Mouse (Mus musculus) midbrain, embryonic 16.5 days (tissue): ENCODE measurements around the gene Ephb2. TPM values are rescaled to one million over a fixed set of nuclear protein-coding genes. Genes with fewer than 3 reads are reported as not detected.

Source experiments
- ATAC-seq: fragments of 200-750 bp; cut with Nextera tagmentation; 2 replicates; pipeline ENCODE4 v1.8.0; 2017; ENCODE audit warnings: moderate TSS enrichment
- H3K27ac ChIP-seq: fragments of 300-500 bp; sonication (generic); 2 replicates; pipeline ENCODE4 v1.5.1; 2014; ENCODE audit warnings: mild to moderate bottlenecking, low read length, mixed read lengths
- H3K27me3 ChIP-seq: fragments of 300-500 bp; sonication (generic); 2 replicates; pipeline ENCODE4 v1.6.1; 2014; ENCODE audit warnings: low read depth, low read length, mixed read lengths; ENCODE audit not compliant: control insufficient read depth, insufficient read depth
- H3K36me3 ChIP-seq: fragments of 300-500 bp; sonication (generic); 2 replicates; pipeline ENCODE4 v1.6.1; 2014; ENCODE audit warnings: mild to moderate bottlenecking, low read length, moderate library complexity, mixed read lengths; ENCODE audit not compliant: control insufficient read depth, insufficient read depth
- H3K4me1 ChIP-seq: fragments of 300-500 bp; sonication (generic); 2 replicates; pipeline ENCODE4 v1.6.1; 2014; ENCODE audit warnings: mild to moderate bottlenecking, low read length, mixed read lengths; ENCODE audit not compliant: control insufficient read depth, insufficient read depth
- H3K4me2 ChIP-seq: fragments of 300-500 bp; sonication (generic); 2 replicates; pipeline ENCODE4 v1.6.1; 2014; ENCODE audit warnings: mild to moderate bottlenecking, low read length, mixed read lengths
- H3K4me3 ChIP-seq: fragments of 300-500 bp; sonication (generic); 2 replicates; pipeline ENCODE4 v1.5.1; 2014; ENCODE audit warnings: low read depth, mild to moderate bottlenecking, low read length, moderate library complexity, mixed read lengths
- H3K9ac ChIP-seq: fragments of 300-500 bp; sonication (generic); 2 replicates; pipeline ENCODE4 v1.6.1; 2014; ENCODE audit warnings: low read depth, low read length, mixed read lengths
- H3K9me3 ChIP-seq: fragments of 300-500 bp; sonication (generic); replicated peaks from 2 replicates; pipeline ENCODE4 v1.6.1; 2014; ENCODE audit warnings: mild to moderate bottlenecking, low read length, mixed read lengths; ENCODE audit not compliant: control insufficient read depth, poor library complexity, severe bottlenecking
- WGBS: fragments of 180-500 bp; shearing (Covaris S2); extraction: QIAGEN DNeasy Blood & Tissue Kit; methylation state at CpG from one replicate; pipeline ENCODE4 v1.1.7; 2014; 5-methylcytosine and 5-hydroxymethylcytosine counted together
- polyA plus RNA-seq: library from polyadenylated mRNA; unstranded; fragments of >200 nt; fragmentation: Nextera tagmentation; extraction: Ambion mirVana; gene quantifications from 2 replicates; pipeline ENCODE4 v1.2.1, GENCODE M21; 2015

Ephb2 gene
- polyA plus RNA-seq, 1 experiment from 2014 or later = 13.1 TPM

DNA sequence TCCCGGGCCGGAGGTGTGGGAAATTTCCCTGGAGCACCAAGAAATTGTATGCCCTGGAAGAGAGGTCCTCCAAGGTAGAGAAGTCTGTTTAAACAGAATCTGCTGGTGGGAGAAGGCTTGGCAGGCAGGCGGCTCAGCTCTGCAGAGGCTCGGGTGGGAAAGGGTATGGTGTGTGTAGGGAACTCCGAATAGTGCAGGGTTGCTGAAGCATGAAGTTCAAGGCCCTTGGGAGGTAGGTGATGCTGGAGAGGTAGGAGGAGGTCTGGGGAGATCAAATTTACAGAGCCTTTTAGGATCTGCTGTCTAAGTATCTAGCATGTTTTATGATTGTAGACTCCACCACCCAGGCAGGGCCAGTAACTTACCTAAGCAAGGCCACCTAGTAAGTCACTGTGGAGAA is 130.7 kb downstream of the Ephb2 start:
- no peak for ATAC-seq
- H3K4me1 ChIP-seq = peaks cover 10% of the 10 kb centered on the region

DNA sequence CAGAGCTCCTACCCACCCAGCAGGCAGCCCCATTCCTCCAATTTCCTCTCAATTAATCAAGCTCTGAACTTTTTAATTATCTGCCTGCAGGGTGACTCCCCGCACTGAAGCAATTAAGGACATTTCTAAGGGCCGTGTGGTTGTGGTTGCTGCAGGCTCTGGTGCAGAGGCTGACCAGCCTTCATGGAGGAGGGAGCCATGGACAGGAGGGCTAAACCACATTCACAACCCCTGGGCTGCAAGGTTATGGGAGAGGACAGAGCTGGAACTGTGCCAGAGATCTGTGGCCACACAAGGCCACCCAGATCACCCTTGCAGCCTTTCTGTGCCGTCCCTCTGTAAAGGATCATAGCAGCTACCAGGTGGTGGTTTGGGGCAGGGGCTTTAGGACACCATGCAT is 131.2 kb downstream of the Ephb2 start:
- no peak for ATAC-seq
- no peaks in the 10 kb centered on the region for H3K36me3 ChIP-seq
- no peak overlapping the region for H3K4me2 ChIP-seq
- WGBS = 45% methylated on average over 3 of the region's 3 CpGs
- H3K27ac ChIP-seq = no peak overlapping the region
- H3K9ac ChIP-seq = no peak overlapping the region
- peaks cover 11% of the 10 kb centered on the region for H3K4me1 ChIP-seq
- H3K27me3 ChIP-seq = no peaks in the 10 kb centered on the region
- no peaks in the 10 kb centered on the region for H3K9me3 ChIP-seq
- no peak overlapping the region for H3K4me3 ChIP-seq

More for the DNA sequence above, 130.7 kb downstream of the Ephb2 start:
- Histone ChIP-seq H3K4me2 (no peak overlapping the region), H3K36me3 (no peaks in the 10 kb centered on the region), H3K27ac (no peak overlapping the region), H3K9me3 (no peaks in the 10 kb centered on the region), H3K4me3 (no peak overlapping the region), H3K27me3 (no peaks in the 10 kb centered on the region), H3K9ac (no peak overlapping the region)
- 68% methylated on average over 5 of the region's 5 CpGs for WGBS

DNA sequence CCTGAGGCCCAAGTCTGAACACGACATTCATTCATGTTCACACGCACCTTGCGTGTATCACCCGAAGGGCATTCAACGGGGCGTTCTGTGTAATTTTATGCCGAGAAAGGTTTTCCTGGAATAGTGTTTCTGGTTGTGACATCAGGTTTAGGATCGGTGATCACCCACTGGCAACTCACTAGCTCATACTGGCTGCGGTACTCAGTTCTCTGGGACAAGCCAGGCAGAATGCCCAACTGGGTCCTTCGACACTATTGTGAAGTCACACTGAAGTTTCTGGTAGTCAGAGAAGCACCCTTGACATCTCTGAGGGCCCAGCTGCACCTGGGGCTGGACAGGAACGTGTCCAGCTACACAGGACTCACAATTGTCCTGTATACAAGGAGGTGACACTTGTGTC is 132.4 kb downstream of the Ephb2 start:
- H3K36me3 ChIP-seq = no peaks in the 10 kb centered on the region
- H3K9me3 ChIP-seq = no peaks in the 10 kb centered on the region
- H3K27ac ChIP-seq = no peak overlapping the region
- H3K27me3 ChIP-seq = no peaks in the 10 kb centered on the region
- no peak overlapping the region for H3K4me2 ChIP-seq
- no peak overlapping the region for H3K4me3 ChIP-seq
- 92% methylated on average over 11 of the region's 11 CpGs for WGBS
- no peak overlapping the region for H3K9ac ChIP-seq
- peaks cover 10% of the 10 kb centered on the region for H3K4me1 ChIP-seq
- ATAC-seq = no peak

DNA sequence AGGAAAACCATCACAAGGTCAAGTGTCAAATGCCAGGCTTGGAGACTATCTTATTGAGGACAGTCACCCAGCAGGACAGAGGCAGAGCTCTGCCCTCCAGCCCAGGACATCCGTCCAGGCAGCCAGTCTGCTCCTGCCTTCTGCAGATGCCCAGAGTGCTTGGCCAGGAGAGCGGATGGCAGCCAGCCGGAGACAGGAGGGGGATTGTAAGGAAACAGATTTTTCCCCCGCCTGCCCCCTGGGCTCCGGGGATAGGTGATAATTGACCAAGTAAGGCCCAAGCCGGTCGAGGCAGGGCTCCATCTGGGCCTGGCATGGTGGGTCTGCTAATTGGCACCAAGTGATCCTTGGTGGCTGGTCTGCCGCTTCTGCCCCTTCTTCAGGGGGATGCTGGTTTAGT is 133.3 kb downstream of the Ephb2 start:
- H3K27ac ChIP-seq = no peak overlapping the region
- WGBS = 62% methylated on average over 8 of the region's 8 CpGs
- no peak overlapping the region for H3K4me2 ChIP-seq
- no peak for ATAC-seq
- H3K36me3 ChIP-seq = no peaks in the 10 kb centered on the region
- H3K4me3 ChIP-seq = no peak overlapping the region
- H3K9me3 ChIP-seq = no peaks in the 10 kb centered on the region
- H3K27me3 ChIP-seq = no peaks in the 10 kb centered on the region
- H3K4me1 ChIP-seq = peaks cover 10% of the 10 kb centered on the region
- H3K9ac ChIP-seq = no peak overlapping the region

DNA sequence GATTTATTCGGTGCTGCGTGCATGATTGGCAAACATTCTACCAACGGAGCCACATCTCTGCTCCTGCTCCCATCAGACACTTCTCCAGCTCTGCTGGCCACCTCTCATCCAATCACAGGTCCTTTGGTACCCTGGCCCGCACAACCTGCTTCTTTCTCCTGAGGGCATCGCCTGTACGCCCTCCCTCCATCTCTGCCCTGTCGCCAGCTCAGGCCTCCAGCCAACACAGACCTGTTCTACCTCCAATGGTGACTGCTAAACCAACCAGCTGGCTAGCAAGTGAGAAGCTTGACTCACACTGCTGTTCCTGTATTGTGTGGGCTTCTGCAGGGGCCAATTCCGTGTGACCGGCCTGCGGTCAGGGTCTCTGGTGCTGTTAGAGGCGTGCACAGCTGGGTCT is 134.6 kb downstream of the Ephb2 start:
- H3K36me3 ChIP-seq = no peaks in the 10 kb centered on the region
- no peak overlapping the region for H3K27ac ChIP-seq
- H3K4me3 ChIP-seq = no peak overlapping the region
- no peak overlapping the region for H3K4me2 ChIP-seq
- no peak overlapping the region for H3K9ac ChIP-seq
- no peak for ATAC-seq
- peaks cover 10% of the 10 kb centered on the region for H3K4me1 ChIP-seq
- 83% methylated on average over 11 of the region's 11 CpGs for WGBS
- no peaks in the 10 kb centered on the region for H3K27me3 ChIP-seq
- H3K9me3 ChIP-seq = no peaks in the 10 kb centered on the region

DNA sequence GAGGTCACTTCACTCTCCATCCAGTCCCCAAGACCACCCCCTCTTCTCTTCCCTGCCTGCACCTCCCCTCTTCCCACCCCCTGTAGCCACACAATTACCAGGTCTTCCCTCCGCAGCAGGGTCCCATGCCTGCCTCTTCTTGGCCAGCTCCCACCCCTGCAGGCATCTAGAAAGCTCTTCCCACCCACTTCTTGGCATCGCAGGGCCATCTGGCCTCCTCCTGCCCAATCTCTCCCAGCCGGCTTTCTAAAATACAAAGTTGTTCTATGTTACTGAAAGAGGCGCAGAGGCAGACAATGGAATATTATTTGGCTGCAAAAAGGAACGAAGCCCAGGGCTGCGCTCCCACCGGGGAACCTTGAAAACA is 136.7 kb downstream of the Ephb2 start:
- Histone ChIP-seq H3K36me3 (peaks cover 9% of the 10 kb centered on the region; the same call in 1 of the 2 replicates), H3K27ac (peak overlapping the region; percentile 47; the same call in 1 of the 2 replicates), H3K4me3 (no peak overlapping the region), H3K27me3 (no peaks in the 10 kb centered on the region), H3K9me3 (no peaks in the 10 kb centered on the region), H3K9ac (no peak overlapping the region), H3K4me1 (peaks cover 10% of the 10 kb centered on the region; the same call in 1 of the 2 replicates), H3K4me2 (no peak overlapping the region)
- ATAC-seq = no peak
- WGBS = 47% methylated on average over 7 of the region's 7 CpGs

DNA sequence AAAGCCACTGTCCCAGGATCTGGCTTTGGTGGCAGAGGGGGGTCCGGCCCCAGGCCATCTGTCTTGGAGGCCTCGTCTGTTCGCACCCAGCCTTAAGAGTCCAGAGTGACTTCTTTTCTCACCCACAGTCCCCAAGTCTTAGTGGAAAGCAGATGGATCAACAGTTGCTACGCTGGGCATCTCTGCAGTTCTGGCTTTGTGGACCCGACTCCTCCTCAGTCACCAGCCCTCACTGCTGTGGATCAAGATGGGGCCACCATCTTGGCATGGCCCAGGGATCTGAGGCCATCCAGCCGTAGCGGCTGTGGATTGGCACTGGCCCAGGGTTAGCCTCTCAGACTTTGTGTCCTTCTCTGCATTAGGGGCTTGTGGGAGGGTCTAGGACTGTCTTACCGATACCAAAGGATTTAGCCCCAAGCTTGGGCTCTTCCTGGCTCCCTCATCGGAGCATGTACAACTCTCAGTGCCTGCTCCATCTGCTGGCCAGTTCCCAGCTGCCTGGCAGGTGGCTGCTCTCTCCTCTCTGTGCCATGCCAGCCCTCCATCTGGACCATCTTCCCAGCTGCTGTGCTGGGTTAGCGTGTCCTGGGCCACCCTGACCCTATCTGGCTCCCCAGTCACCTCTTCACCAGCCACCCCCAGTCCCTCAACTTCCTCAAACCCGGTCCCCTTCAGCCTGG is 137.2 kb downstream of the Ephb2 start:
- Histone ChIP-seq H3K4me1 (peaks cover 10% of the 10 kb centered on the region; the same call in 1 of the 2 replicates), H3K36me3 (peaks cover 12% of the 10 kb centered on the region), H3K27ac (peak overlapping the region; percentile 47; the same call in 1 of the 2 replicates), H3K4me3 (no peak overlapping the region), H3K27me3 (no peaks in the 10 kb centered on the region), H3K9ac (no peak overlapping the region), H3K9me3 (no peaks in the 10 kb centered on the region), H3K4me2 (no peak overlapping the region)
- ATAC-seq = no peak
- 58% methylated on average over 11 of the region's 11 CpGs for WGBS

DNA sequence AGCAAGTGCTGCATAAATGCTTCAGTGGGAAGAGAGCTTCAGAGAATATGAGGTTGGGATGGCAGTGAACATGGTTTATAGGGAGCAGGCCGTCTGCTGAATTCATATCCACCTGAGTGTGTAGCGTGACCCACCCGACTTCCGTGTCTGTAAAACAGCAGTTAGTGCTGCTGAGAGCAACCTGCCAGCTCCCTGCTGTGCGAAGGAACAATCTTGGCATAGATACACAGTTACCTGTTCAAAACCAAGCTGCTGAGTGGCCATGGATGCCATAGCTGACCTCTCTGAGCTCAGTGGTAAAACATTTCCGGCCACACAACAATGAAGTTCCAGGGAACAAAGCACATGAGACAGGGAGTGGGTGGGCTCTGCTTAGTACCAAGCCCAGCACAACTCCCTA is 138.5 kb downstream of the Ephb2 start:
- no peak for ATAC-seq
- 84% methylated on average over 6 of the region's 6 CpGs for WGBS

DNA sequence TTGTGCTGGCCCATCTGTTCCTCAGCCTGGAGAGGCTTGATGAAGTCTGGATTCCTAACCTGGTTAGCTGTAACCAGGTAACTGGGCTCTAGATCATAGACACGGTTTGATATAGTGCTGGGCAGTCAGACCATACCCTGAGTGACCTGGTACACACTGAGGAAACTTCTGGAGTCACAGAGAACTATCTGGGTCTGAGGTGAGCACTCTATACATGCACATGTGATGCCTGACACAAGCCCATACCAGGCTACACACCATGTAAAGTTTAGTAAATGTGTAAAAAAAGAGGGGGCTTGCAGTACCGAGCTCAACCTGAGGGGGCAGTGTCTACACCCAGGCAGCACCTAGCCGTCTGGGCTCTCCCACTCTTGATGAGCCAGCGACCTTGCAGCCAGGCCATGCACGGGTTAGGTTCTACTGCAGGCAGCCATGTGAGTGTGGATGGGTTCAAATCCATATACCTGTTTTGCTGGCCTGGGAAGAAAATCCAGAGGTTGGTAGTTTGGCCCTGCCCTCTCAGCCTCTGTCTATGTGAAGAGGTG is 139.3 kb downstream of the Ephb2 start:
- ATAC-seq = no peak
- Histone ChIP-seq H3K4me3 (no peak overlapping the region), H3K4me1 (peaks cover 10% of the 10 kb centered on the region; the same call in 1 of the 2 replicates), H3K4me2 (no peak overlapping the region), H3K27ac (no peak overlapping the region), H3K9me3 (no peaks in the 10 kb centered on the region), H3K27me3 (no peaks in the 10 kb centered on the region), H3K36me3 (peaks cover 16% of the 10 kb centered on the region), H3K9ac (no peak overlapping the region)
- 21% methylated on average over 5 of the region's 5 CpGs for WGBS

More for the DNA sequence above, 138.5 kb downstream of the Ephb2 start:
- Histone ChIP-seq H3K4me2 (no peak overlapping the region), H3K4me3 (no peak overlapping the region), H3K27ac (no peak overlapping the region), H3K36me3 (peaks cover 16% of the 10 kb centered on the region), H3K9me3 (no peaks in the 10 kb centered on the region), H3K27me3 (no peaks in the 10 kb centered on the region), H3K9ac (no peak overlapping the region), H3K4me1 (peaks cover 10% of the 10 kb centered on the region; the same call in 1 of the 2 replicates)
